Mouse (Mus musculus): ENCODE results near the gene Vmn1r139. TPM values are rescaled to one million over a fixed set of nuclear protein-coding genes. Genes with fewer than 3 reads are reported as not detected.
"Not testable (repeated sequence)": the region's sequence is repeated elsewhere in the genome, so short reads cannot be mapped to it uniquely, and the experiment has no call there.

Vmn1r139 gene
- not detected in 2 replicates for polyA plus RNA-seq (2015; fragmentation: Nextera tagmentation; extraction: Ambion mirVana)

- H3K36me3 ChIP-seq (ENCODE audit: control insufficient read depth, insufficient read depth, low read length); H3K27ac ChIP-seq (ENCODE audit: low read length); H3K4me2 ChIP-seq (ENCODE audit: low read depth, low read length); H3K9me3 ChIP-seq (ENCODE audit: control insufficient read depth, low read length); H3K4me3 ChIP-seq (ENCODE audit: low read length); H3K4me1 ChIP-seq (replicated peaks; ENCODE audit: control insufficient read depth, insufficient read depth, low read length); ATAC-seq (ENCODE audit: low read depth); H3K27me3 ChIP-seq (ENCODE audit: control insufficient read depth, insufficient read depth, low read depth, low read length); H3K9ac ChIP-seq (ENCODE audit: low read length): not testable (repeated sequence)
- no CpG with 5 or more reads among the region's 7 CpGs for WGBS
These were observed at the start of gene Vmn1r139 for GRCm38 (mm10) chr7:22068757-22069156. Gene Vmn1r139 (plus strand): TSS chr7:22069057.

GRCm38 (mm10) chr7:22028797-22029196 lies 40.1 kb upstream of the Vmn1r139 start, which contains the start of gene Vmn1r138:
Gene Vmn1r138 (minus strand): TSS chr7:22028897.
- not testable (repeated sequence) for H3K36me3 ChIP-seq (ENCODE audit: control insufficient read depth, insufficient read depth, low read length); H3K9ac ChIP-seq (ENCODE audit: low read length); H3K4me2 ChIP-seq (ENCODE audit: low read depth, low read length); H3K4me3 ChIP-seq (ENCODE audit: low read length); H3K27me3 ChIP-seq (ENCODE audit: control insufficient read depth, insufficient read depth, low read depth, low read length); H3K27ac ChIP-seq (ENCODE audit: low read length); H3K9me3 ChIP-seq (ENCODE audit: control insufficient read depth, low read length); ATAC-seq (ENCODE audit: low read depth); H3K4me1 ChIP-seq (replicated peaks; ENCODE audit: control insufficient read depth, insufficient read depth, low read length)
- no CpG with 5 or more reads among the region's 2 CpGs for WGBS

GRCm38 (mm10) chr7:22056205-22056604 lies 12.7 kb upstream of the Vmn1r139 start, which contains the start of gene Gm6176:
Gene Gm6176 (minus strand): TSS chr7:22056305.
- WGBS = no CpG with 5 or more reads among the region's 1 CpGs
- H3K36me3 ChIP-seq (ENCODE audit: control insufficient read depth, insufficient read depth, low read length); H3K4me2 ChIP-seq (ENCODE audit: low read depth, low read length); H3K4me1 ChIP-seq (replicated peaks; ENCODE audit: control insufficient read depth, insufficient read depth, low read length); H3K9me3 ChIP-seq (ENCODE audit: control insufficient read depth, low read length); H3K27ac ChIP-seq (ENCODE audit: low read length); ATAC-seq (ENCODE audit: low read depth); H3K27me3 ChIP-seq (ENCODE audit: control insufficient read depth, insufficient read depth, low read depth, low read length); H3K9ac ChIP-seq (ENCODE audit: low read length); H3K4me3 ChIP-seq (ENCODE audit: low read length): not testable (repeated sequence)

- H3K27me3 ChIP-seq (ENCODE audit: control insufficient read depth, insufficient read depth, low read depth, low read length); H3K4me1 ChIP-seq (replicated peaks; ENCODE audit: control insufficient read depth, insufficient read depth, low read length); H3K9ac ChIP-seq (ENCODE audit: low read length); H3K4me3 ChIP-seq (ENCODE audit: low read length); H3K36me3 ChIP-seq (ENCODE audit: control insufficient read depth, insufficient read depth, low read length); ATAC-seq (ENCODE audit: low read depth); H3K9me3 ChIP-seq (ENCODE audit: control insufficient read depth, low read length); H3K4me2 ChIP-seq (ENCODE audit: low read depth, low read length); H3K27ac ChIP-seq (ENCODE audit: low read length): not testable (repeated sequence)
- WGBS = no CpG with 5 or more reads among the region's 2 CpGs
These were observed 49.3 kb downstream of the Vmn1r139 start, which contains the start of gene Gm16451 for GRCm38 (mm10) chr7:22118145-22118544. Gene Gm16451 (minus strand): TSS chr7:22118245.

- not testable (repeated sequence) for H3K27me3 ChIP-seq (ENCODE audit: control insufficient read depth, insufficient read depth, low read depth, low read length); ATAC-seq (ENCODE audit: low read depth); H3K4me1 ChIP-seq (replicated peaks; ENCODE audit: control insufficient read depth, insufficient read depth, low read length); H3K9me3 ChIP-seq (ENCODE audit: control insufficient read depth, low read length); H3K9ac ChIP-seq (ENCODE audit: low read length); H3K36me3 ChIP-seq (ENCODE audit: control insufficient read depth, insufficient read depth, low read length); H3K4me3 ChIP-seq (ENCODE audit: low read length); H3K4me2 ChIP-seq (ENCODE audit: low read depth, low read length); H3K27ac ChIP-seq (ENCODE audit: low read length)
- no CpG with 5 or more reads among the region's 5 CpGs for WGBS
These were observed 65.8 kb downstream of the Vmn1r139 start, which contains the start of gene Gm10666 for GRCm38 (mm10) chr7:22134641-22135040. Gene Gm10666 (minus strand): TSS chr7:22134741.

Other genes with a start within 250 kb of the Vmn1r139 start
- not detected in 2 replicates for gene Vmn1r135, start 236.7 kb upstream of the Vmn1r139 start, polyA plus RNA-seq (2015; fragmentation: Nextera tagmentation; extraction: Ambion mirVana)
- gene Gm5725, start 224.8 kb upstream of the Vmn1r139 start, polyA plus RNA-seq (2015; fragmentation: Nextera tagmentation; extraction: Ambion mirVana) = not detected in 2 replicates
- gene Gm5891, start 147.8 kb upstream of the Vmn1r139 start, polyA plus RNA-seq (2015; fragmentation: Nextera tagmentation; extraction: Ambion mirVana) = not detected in 2 replicates
- not detected in 2 replicates for gene Vmn1r137, start 74.5 kb upstream of the Vmn1r139 start, polyA plus RNA-seq (2015; fragmentation: Nextera tagmentation; extraction: Ambion mirVana)
- gene Vmn1r138, start 40.2 kb upstream of the Vmn1r139 start, polyA plus RNA-seq (2015; fragmentation: Nextera tagmentation; extraction: Ambion mirVana) = not detected in 2 replicates
- not detected in 2 replicates for gene Gm6176, start 12.8 kb upstream of the Vmn1r139 start, polyA plus RNA-seq (2015; fragmentation: Nextera tagmentation; extraction: Ambion mirVana)
- not detected in 2 replicates for gene Gm16451, start 49.2 kb downstream of the Vmn1r139 start, polyA plus RNA-seq (2015; fragmentation: Nextera tagmentation; extraction: Ambion mirVana)
- gene Gm10666, start 65.7 kb downstream of the Vmn1r139 start, polyA plus RNA-seq (2015; fragmentation: Nextera tagmentation; extraction: Ambion mirVana) = not detected in 2 replicates
- not detected in 2 replicates for gene Vmn1r142, start 95.0 kb downstream of the Vmn1r139 start, polyA plus RNA-seq (2015; fragmentation: Nextera tagmentation; extraction: Ambion mirVana)
- gene Vmn1r143, start 120.3 kb downstream of the Vmn1r139 start, polyA plus RNA-seq (2015; fragmentation: Nextera tagmentation; extraction: Ambion mirVana) = not detected in 2 replicates
- gene Gm8653, start 132.2 kb downstream of the Vmn1r139 start, polyA plus RNA-seq (2015; fragmentation: Nextera tagmentation; extraction: Ambion mirVana) = not detected in 2 replicates
- gene Gm8453, start 160.4 kb downstream of the Vmn1r139 start, polyA plus RNA-seq (2015; fragmentation: Nextera tagmentation; extraction: Ambion mirVana) = not detected in 2 replicates

Data from lung, embryonic 16.5 days (tissue).